Comparison of ENCODE assay signal across 25 mouse cellular contexts in genomic region chr17:12508376-12508775, GRCm38 (mm10). TPM values are rescaled to one million over a fixed set of nuclear protein-coding genes. Genes with fewer than 3 reads are reported as not detected.
"Had no signal": no experiment of that assay in that cellular context is flagged by ENCODE, and none has a peak within 500 bp of the region (broad histone marks: within the 10 kb centered on the region; RNA-seq: fewer than 3 reads in every experiment).

No protein-coding gene starts in this region.

- H3K36me3 ChIP-seq: embryonic facial prominence, embryonic 10.5 days; embryonic facial prominence, embryonic 12.5 days; embryonic facial prominence, embryonic 13.5 days; embryonic facial prominence, embryonic 15.5 days; forebrain, embryonic 10.5 days; forebrain, embryonic 12.5 days; forebrain, embryonic 15.5 days had no signal

- H3K9ac ChIP-seq: embryonic facial prominence, embryonic 12.5 days; embryonic facial prominence, embryonic 13.5 days; embryonic facial prominence, embryonic 15.5 days; forebrain, embryonic 12.5 days; forebrain, embryonic 13.5 days; forebrain, embryonic 15.5 days; forebrain, postnatal 0 days had no signal

- H3K27ac ChIP-seq: embryonic facial prominence, embryonic 10.5 days; embryonic facial prominence, embryonic 12.5 days; embryonic facial prominence, embryonic 13.5 days; embryonic facial prominence, embryonic 15.5 days; forebrain, embryonic 10.5 days; forebrain, embryonic 12.5 days; forebrain, embryonic 13.5 days; forebrain, embryonic 15.5 days; gastrocnemius, adult 2 months; heart, adult 2 months had no signal

- H3K9me3 ChIP-seq: embryonic facial prominence, embryonic 10.5 days; embryonic facial prominence, embryonic 12.5 days; embryonic facial prominence, embryonic 13.5 days; embryonic facial prominence, embryonic 15.5 days; forebrain, embryonic 10.5 days; forebrain, embryonic 12.5 days; forebrain, embryonic 13.5 days; forebrain, embryonic 15.5 days had no signal

- DNase-seq: cerebellum, adult 9-10 months; cerebellum, adult 9-11 months; cerebellum, postnatal 10 days; cerebellum, postnatal 14 days; cerebellum, postnatal 25 days; cerebellum, postnatal 36 days; embryo, embryonic 11 days; forebrain, postnatal 0 days; gastrocnemius, adult 2 months; gastrocnemius, postnatal 10 days; gastrocnemius, postnatal 14 days; gastrocnemius, postnatal 25 days; gastrocnemius, postnatal 36 days; heart, adult 11 months; heart, adult 18-20 months; heart, adult 2 months had no signal

- H3K4me3 ChIP-seq: embryonic facial prominence, embryonic 10.5 days; embryonic facial prominence, embryonic 12.5 days; embryonic facial prominence, embryonic 13.5 days; embryonic facial prominence, embryonic 15.5 days; erythroblast, embryonic 14.5 days; forebrain, embryonic 10.5 days; forebrain, embryonic 12.5 days; forebrain, embryonic 13.5 days; forebrain, embryonic 15.5 days; gastrocnemius, adult 2 months; heart, adult 2 months had no signal

- H3K4me1 ChIP-seq: forebrain, embryonic 12.5 days; forebrain, embryonic 13.5 days had no signal

RNA-seq across cellular contexts. Expression of gene Slc22a3, which starts 0.9 kb away (rescaled TPM):
- polyA plus RNA-seq: erythroblast, embryonic 14.5 days; forebrain, embryonic 12.5 days had no signal
